Mouse (Mus musculus) C2C12 (cell line): ENCODE results near the gene Gtf2ird2.

Experiments used
- CEBPB ChIP-seq: IDR thresholded peaks from one replicate; pipeline ENCODE4 v1.6.1; 2011; ENCODE audit warnings: low read depth, mild to moderate bottlenecking, control low read depth, moderate library complexity
- CTCF ChIP-seq: IDR thresholded peaks from one replicate; pipeline ENCODE4 v1.5.1; 2011; ENCODE audit not compliant: control insufficient read depth, insufficient read depth, insufficient read length
- MAX ChIP-seq: IDR thresholded peaks from one replicate; pipeline ENCODE4 v1.6.1; 2011; ENCODE audit warnings: mild to moderate bottlenecking, control low read depth
- MYOD1 ChIP-seq: IDR thresholded peaks from one replicate; pipeline ENCODE4 v1.6.1; 2011; ENCODE audit warnings: low read depth; ENCODE audit not compliant: control insufficient read depth, insufficient read length
- MYOG ChIP-seq: IDR thresholded peaks from one replicate; pipeline ENCODE4 v1.6.1; 2011; ENCODE audit not compliant: control insufficient read depth, insufficient read length; ENCODE audit errors: extremely low read depth
- USF1 ChIP-seq: IDR thresholded peaks from one replicate; pipeline ENCODE4 v1.6.1; 2011; ENCODE audit warnings: low read depth, mild to moderate bottlenecking, control low read depth, moderate library complexity

DNA sequence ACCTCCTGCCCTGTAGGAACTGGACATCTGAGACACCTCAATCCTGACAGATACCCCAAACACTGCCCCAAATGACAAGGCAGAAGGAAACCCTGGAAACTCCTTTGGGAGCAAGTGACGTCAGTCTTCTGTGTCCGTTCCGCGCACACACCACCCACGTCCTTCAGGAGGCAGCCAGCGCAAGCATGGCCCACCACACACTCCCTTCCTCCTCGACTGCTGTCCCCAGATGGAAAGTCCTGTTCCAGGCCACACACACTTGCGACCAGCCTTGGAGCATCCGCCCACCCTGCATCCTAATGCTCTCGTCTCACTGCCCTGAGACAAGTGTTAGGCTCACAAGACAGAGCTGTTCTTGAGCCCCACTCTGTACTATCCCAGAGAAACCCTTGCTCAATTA is 71.5 kb downstream of the Gtf2ird2 start:
- TF ChIP-seq CTCF (no peak), MYOG (no peak), MYOD1 (no peak), USF1 (no peak), MAX (no peak), CEBPB (no peak)
